Mouse (Mus musculus): ENCODE measurements around the gene Jmjd6. TPM values are rescaled to one million over a fixed set of nuclear protein-coding genes. Genes with fewer than 3 reads are reported as not detected.

The Jmjd6 gene
- polyA plus RNA-seq, 1 experiment from 2014 or later: 54.1 TPM

DNA sequence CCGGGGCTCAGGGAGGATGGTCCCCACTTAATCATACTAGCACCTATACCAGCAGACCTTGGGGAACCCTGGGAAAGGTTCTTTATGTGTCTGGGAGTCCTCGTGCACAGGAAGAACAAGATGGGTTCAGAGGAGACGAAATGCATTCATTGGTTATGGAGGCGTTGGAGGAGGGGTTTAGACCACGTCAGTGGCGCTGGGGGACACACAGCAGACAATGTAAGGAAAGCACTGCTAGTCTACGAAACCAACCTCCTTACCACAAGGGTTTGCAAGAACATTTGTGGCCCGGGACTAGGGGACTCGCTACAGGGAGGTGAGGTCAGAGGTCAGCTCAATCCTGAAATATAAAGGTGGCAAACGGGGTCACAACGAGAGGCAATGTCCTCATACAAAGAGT is 32.7 kb downstream of the Jmjd6 start:
- ATAC-seq (replicated peaks; ENCODE audit: low FRiP score, low read depth) (no peak), DNase-seq (ENCODE audit: low spot score) (no peak)
- Histone ChIP-seq H3K9me3 (replicated peaks; ENCODE audit: low read length) (no peaks in the 10 kb centered on the region), H3K27me3 (ENCODE audit: insufficient read depth, low read length) (no peaks in the 10 kb centered on the region), H3K36me3 (ENCODE audit: insufficient read depth, low read length) (0 out of 2 replicates have a peak, but pooled peaks cover 2% of the 10 kb centered on the region), H3K4me2 (ENCODE audit: low read length) (no peak overlapping the region), H3K4me3 (replicated peaks; ENCODE audit: low read depth, low read length) (no peak overlapping the region), H3K27ac (no peak overlapping the region), H3K4me1 (replicated peaks; ENCODE audit: insufficient read depth, low read length) (peaks cover 34% of the 10 kb centered on the region), H3K9ac (ENCODE audit: low read depth, low read length) (no peak overlapping the region)
- no peak for TF ChIP-seq CTCF (IDR thresholded peaks at IDR 0.05; ENCODE audit: low read depth)
- WGBS: 81% methylated on average over 11 of the region's 11 CpGs

DNA sequence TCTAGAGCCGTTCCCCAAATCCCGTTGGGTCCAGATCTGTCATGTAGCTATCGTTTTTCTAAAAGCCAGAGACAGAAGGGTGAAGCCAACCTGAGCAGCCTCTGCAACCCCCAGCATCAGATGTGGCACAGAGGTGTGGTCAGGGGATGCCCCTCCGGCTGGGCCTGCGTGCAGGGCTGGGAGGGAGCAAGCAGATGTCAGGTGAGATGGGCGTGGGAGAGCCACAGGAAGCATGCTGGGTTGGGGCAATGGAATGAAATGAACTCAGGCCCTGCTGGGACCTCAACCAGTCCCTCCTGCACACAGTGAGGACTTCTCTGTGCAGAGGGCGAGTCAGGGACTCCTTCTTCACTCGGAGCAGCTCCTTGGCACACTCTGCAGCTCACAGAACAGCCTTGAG is 33.7 kb downstream of the Jmjd6 start:
- Histone ChIP-seq H3K4me3 (replicated peaks; ENCODE audit: low read depth, low read length) (no peak overlapping the region), H3K27me3 (ENCODE audit: insufficient read depth, low read length) (no peaks in the 10 kb centered on the region), H3K27ac (no peak overlapping the region), H3K4me2 (ENCODE audit: low read length) (no peak overlapping the region), H3K9ac (ENCODE audit: low read depth, low read length) (no peak overlapping the region), H3K4me1 (replicated peaks; ENCODE audit: insufficient read depth, low read length) (peaks cover 29% of the 10 kb centered on the region), H3K9me3 (replicated peaks; ENCODE audit: low read length) (no peaks in the 10 kb centered on the region), H3K36me3 (ENCODE audit: insufficient read depth, low read length) (0 out of 2 replicates have a peak, but pooled peaks cover 2% of the 10 kb centered on the region)
- no peak for DNase-seq (ENCODE audit: low spot score)
- 81% methylated on average over 8 of the region's 8 CpGs for WGBS
- ATAC-seq (replicated peaks; ENCODE audit: low FRiP score, low read depth): no peak
- TF ChIP-seq CTCF (IDR thresholded peaks at IDR 0.05; ENCODE audit: low read depth): no peak

DNA sequence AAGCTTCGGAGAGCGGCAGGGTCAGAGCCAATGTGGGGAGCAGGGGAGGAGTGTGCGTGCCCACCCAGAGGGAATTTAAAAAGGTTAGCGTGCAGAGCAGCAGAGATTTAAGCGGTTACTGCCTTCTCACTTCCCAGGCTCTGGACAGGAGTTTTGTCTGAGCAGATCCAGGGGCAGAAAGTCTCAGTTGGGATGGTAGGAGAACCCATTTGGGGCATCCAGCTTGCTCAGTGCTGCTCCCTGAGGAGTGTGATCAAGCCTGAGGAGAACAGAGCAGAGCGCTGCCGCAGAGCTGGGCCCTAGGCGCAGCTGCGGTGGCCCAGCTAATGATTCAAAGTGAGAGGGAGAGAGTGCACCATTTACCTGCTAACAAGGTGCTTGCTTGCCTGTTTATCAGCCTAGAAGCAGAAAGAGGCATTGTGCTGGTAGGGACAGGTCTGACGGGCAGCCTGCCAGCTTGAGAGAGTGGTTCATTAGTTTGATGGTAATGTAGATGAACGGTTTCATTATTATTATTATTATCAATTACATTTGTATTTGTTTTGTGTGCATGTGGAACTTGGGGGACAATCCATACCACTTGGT is 34.3 kb downstream of the Jmjd6 start:
- Histone ChIP-seq H3K36me3 (ENCODE audit: insufficient read depth, low read length) (0 out of 2 replicates have a peak, but pooled peaks cover 2% of the 10 kb centered on the region), H3K9me3 (replicated peaks; ENCODE audit: low read length) (no peaks in the 10 kb centered on the region), H3K9ac (ENCODE audit: low read depth, low read length) (no peak overlapping the region), H3K4me1 (replicated peaks; ENCODE audit: insufficient read depth, low read length) (peaks cover 23% of the 10 kb centered on the region), H3K4me2 (ENCODE audit: low read length) (no peak overlapping the region), H3K27me3 (ENCODE audit: insufficient read depth, low read length) (no peaks in the 10 kb centered on the region), H3K4me3 (replicated peaks; ENCODE audit: low read depth, low read length) (no peak overlapping the region), H3K27ac (no peak overlapping the region)
- no peak for ATAC-seq (replicated peaks; ENCODE audit: low FRiP score, low read depth)
- DNase-seq (ENCODE audit: low spot score): no peak
- TF ChIP-seq CTCF (IDR thresholded peaks at IDR 0.05; ENCODE audit: low read depth): no peak
- 82% methylated on average over 11 of the region's 11 CpGs for WGBS

DNA sequence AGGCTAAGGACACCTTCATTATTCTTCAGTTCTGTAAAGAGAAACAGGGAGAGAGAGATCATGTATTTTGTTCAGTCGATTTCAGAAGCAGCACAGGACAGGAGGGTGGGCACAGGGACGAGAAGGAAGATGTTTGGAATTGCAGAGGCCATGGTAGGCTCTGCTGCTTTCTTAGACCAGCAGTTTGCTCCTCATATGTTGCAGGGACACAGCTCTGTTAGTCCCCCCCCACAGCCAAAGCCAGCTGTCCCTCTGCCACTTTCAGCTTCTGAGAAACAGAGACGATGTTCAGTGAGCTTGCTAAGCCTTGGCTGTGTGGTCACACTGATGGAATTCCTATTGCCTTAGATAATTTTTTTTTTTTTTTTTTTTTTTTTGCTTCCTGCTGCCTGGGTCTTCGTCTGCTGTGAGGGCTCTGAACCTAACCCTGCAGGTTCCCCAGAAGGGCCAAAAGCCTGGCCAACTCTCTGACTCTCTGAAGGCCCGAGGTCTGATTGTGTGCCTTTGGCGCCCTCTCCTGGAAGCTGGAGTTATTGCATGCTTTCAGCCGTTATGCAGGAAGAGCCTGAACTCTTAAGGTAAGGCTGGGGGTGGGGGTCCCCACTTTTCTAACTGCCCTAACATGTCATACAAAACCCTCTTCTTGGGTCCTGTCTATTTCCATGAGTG is 35.2 kb downstream of the Jmjd6 start:
- WGBS: 27% methylated on average over 7 of the region's 7 CpGs
- Histone ChIP-seq H3K9me3 (replicated peaks; ENCODE audit: low read length) (no peaks in the 10 kb centered on the region), H3K36me3 (ENCODE audit: insufficient read depth, low read length) (0 out of 2 replicates have a peak, but pooled peaks cover 2% of the 10 kb centered on the region), H3K4me1 (replicated peaks; ENCODE audit: insufficient read depth, low read length) (peaks cover 14% of the 10 kb centered on the region), H3K4me3 (replicated peaks; ENCODE audit: low read depth, low read length) (no peak overlapping the region), H3K27ac (peak overlapping the region; percentile 43; the same call in 1 of the 2 replicates), H3K27me3 (ENCODE audit: insufficient read depth, low read length) (no peaks in the 10 kb centered on the region), H3K4me2 (ENCODE audit: low read length) (no peak overlapping the region), H3K9ac (ENCODE audit: low read depth, low read length) (no peak overlapping the region)
- peak; percentile 91 for DNase-seq (ENCODE audit: low spot score)
- peak; percentile 96 for TF ChIP-seq CTCF (IDR thresholded peaks at IDR 0.05; ENCODE audit: low read depth)
- ATAC-seq (replicated peaks; ENCODE audit: low FRiP score, low read depth): peak; percentile 30; the same call in 1 of the 2 replicates

DNA sequence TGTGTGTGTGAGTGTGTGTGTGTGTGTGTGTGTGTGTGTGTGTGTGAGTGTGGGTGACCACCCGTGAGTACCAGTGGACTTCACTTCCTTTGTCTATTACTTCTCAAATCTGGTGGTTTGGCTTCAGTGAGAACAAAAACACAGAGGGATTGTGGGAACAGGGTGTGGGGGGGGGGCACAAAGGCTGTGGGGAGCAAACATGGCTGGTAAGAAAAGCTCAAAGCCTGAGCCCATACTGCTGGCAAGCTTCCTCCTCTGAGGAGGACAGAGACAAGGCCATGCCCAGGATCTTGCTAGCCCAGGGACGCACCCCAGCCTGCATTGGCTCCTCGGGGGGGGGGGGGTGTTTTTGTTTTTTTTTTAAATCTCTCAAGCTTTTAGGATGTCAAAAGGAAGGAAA is 35.7 kb downstream of the Jmjd6 start:
- H3K9me3 ChIP-seq (replicated peaks; ENCODE audit: low read length): no peaks in the 10 kb centered on the region
- H3K27me3 ChIP-seq (ENCODE audit: insufficient read depth, low read length): no peaks in the 10 kb centered on the region
- no peak for TF ChIP-seq CTCF (IDR thresholded peaks at IDR 0.05; ENCODE audit: low read depth)
- WGBS: 55% methylated on average over 3 of the region's 3 CpGs
- H3K36me3 ChIP-seq (ENCODE audit: insufficient read depth, low read length): 0 out of 2 replicates have a peak, but pooled peaks cover 2% of the 10 kb centered on the region
- H3K27ac ChIP-seq: peak overlapping the region; percentile 43; the same call in 1 of the 2 replicates
- H3K9ac ChIP-seq (ENCODE audit: low read depth, low read length): no peak overlapping the region
- no peak overlapping the region for H3K4me2 ChIP-seq (ENCODE audit: low read length)
- no peak overlapping the region for H3K4me3 ChIP-seq (replicated peaks; ENCODE audit: low read depth, low read length)
- no peak for DNase-seq (ENCODE audit: low spot score)
- H3K4me1 ChIP-seq (replicated peaks; ENCODE audit: insufficient read depth, low read length): peaks cover 9% of the 10 kb centered on the region
- no peak for ATAC-seq (replicated peaks; ENCODE audit: low FRiP score, low read depth)

DNA sequence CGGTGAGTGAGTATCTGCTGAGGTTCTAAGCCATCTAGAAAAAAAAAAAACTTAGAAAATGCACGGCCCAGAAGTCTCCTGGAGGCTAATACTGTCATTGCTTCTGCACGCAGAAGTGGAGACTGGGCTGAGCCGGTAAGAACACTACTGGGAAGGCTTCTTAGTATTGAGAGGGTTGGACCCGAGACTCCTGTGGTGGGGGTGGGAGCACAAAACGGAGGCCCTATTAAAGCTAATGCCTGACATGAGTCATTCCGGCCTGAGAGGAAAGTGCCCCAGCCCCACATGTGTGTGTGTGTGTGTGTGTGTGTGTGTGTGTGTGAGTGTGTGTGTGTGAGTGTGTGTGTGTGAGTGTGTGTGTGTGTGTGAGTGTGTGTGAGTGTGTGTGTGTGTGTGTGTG is 36.1 kb downstream of the Jmjd6 start:
- DNase-seq (ENCODE audit: low spot score): peak; percentile 50
- Histone ChIP-seq H3K9me3 (replicated peaks; ENCODE audit: low read length) (no peaks in the 10 kb centered on the region), H3K9ac (ENCODE audit: low read depth, low read length) (no peak overlapping the region), H3K4me2 (ENCODE audit: low read length) (no peak overlapping the region), H3K27me3 (ENCODE audit: insufficient read depth, low read length) (no peaks in the 10 kb centered on the region), H3K36me3 (ENCODE audit: insufficient read depth, low read length) (0 out of 2 replicates have a peak, but pooled peaks cover 2% of the 10 kb centered on the region), H3K4me3 (replicated peaks; ENCODE audit: low read depth, low read length) (no peak overlapping the region), H3K4me1 (replicated peaks; ENCODE audit: insufficient read depth, low read length) (0 out of 2 replicates have a peak, but pooled peaks cover 5% of the 10 kb centered on the region), H3K27ac (no peak overlapping the region)
- 45% methylated on average over 7 of the region's 7 CpGs for WGBS
- TF ChIP-seq CTCF (IDR thresholded peaks at IDR 0.05; ENCODE audit: low read depth): no peak; the same call in 1 of the 2 replicates
- no peak for ATAC-seq (replicated peaks; ENCODE audit: low FRiP score, low read depth)

Data from kidney, postnatal 0 days (tissue).